Mouse (Mus musculus): ENCODE measurements around the gene Ubxn10. TPM values are rescaled to one million over a fixed set of nuclear protein-coding genes. Genes with fewer than 3 reads are reported as not detected.

Gene Ubxn10
- total RNA-seq, 2 experiments from 2014 or later, result 0.20 to 0.28 TPM

GRCm38 (mm10) chr4:138700184-138700982 lies 36.6 kb downstream of the Ubxn10 start:
- DNase-seq, result peak; percentile 46

GRCm38 (mm10) chr4:138698296-138698695 lies 38.7 kb downstream of the Ubxn10 start:
- DNase-seq, result no peak

GRCm38 (mm10) chr4:138697166-138697860 lies 39.7 kb downstream of the Ubxn10 start:
- DNase-seq, result no peak

DNA sequence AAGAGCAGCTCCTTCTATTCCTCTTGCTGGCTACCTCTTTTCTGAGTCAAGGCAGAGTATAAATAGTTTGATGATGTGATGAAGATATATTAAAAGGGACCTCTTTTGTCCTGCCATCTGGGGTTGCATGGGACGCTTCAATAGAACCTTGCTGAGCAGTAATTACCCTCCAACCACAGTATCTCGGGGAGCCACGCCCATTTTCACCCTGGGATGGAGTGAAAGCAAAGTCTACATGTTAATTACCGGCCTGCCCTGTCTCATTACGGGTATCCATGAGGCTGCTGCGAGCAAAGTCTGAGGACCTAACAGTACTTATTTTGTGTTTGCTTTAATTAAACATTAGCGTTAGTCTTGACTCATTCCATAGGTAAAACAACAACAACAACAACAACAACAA lies 40.2 kb downstream of the Ubxn10 start:
- no peak for DNase-seq

DNA sequence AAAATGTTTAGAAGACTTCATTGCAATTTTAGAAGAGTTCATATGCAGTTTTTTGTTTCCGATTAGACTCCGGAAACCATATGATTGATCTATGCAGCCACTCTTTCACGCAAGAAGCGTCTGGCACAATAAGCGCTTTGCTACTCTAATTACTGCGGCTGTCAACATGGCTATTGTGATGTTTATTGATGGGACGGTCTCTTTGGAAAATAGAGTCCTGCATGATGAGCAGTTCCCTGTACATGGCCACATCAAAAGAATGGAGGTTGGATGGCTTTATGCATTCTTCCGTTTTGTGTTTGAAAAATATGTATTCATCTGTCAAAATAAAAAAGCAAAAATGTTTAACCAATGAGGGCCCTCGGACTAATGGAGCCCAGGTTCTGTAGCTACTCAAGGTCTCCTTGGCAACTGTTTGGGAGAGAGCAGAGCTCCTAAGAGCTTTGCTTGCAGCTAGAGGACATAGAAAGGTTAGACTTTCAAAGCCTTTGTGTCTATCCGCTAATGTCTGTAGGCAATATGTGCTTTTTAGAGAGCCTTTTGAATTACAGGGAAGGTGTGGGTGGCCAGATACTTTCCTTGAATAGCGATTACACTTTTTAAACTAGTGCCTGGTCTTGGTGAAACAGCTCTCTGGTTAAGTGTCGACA lies 43.8 kb downstream of the Ubxn10 start:
- no peak for DNase-seq

DNA sequence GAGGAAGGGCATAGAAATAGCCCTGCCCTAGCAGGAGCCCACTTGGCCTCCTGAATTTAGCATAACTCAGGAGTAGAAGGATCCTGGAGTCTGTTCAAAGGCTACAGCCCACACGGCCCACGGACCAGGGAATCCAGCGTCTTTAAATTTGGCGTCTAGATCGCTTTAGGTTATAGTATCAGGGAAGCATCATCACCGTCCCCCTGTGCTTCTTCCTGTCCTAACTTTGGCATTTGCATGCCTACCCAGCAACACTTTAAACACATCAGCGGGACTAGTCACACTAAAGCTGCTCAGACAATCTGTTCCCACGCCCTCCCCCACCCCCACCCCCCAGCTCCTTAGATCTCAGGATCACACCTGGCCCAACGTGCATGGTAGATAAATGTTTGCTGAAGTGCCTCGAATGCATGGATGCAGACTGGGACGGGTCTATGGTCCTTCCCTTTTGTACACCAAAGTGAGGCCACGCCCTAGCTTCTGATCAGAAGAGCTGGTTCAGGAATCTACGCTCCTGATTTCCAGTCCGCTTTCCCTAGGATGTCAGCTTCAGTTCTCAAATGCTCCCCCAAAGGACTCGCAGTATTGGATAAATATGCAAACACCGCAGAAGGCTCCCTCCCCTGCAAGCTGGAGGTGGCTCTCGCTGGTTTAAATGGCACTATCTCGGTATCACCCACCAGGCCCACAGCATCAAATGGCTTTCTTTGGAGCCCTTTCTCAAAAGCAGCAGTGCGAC lies 45.4 kb downstream of the Ubxn10 start:
- no peak for DNase-seq

DNA sequence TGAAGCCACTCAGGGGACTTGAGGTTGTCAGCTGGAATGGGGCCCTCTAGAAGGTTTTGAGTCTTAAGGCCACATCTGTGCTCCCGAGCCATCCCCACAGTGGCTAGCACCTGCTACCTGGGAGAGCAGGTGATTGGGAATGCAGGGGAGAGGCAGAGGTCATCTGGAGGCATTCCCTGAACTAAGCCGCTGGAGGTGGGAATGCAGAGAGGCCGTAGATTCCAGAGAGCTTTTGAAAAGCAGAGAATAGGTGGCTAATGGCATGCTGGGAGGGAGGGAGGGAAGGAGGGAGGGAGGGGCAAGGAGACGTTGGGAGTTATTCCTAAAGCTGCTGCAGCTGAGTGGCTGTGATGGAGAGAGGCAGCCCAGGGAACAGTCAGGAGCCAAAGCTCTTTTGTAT lies 46.4 kb downstream of the Ubxn10 start:
- DNase-seq, result no peak

DNA sequence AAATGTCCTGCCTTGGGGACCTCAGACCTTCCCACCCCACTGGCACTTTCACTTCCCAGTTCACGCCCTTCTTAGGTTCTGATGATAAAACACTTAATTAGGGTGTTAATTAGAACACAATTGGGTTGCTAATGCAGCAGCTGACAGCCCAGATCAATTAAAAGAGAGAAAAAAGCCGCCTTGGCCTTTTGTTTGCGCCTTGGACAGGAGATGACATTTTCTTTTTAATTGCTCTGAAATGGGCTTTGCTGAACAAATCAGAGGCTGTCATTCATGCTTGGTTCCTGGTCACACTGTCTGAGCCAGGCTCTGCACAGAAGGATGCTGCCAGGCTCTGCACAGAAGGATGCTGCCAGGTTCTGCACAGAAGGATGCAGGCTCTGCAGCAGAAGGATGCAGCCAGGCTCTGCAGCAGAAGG lies 47.9 kb downstream of the Ubxn10 start:
- no peak for DNase-seq

DNA sequence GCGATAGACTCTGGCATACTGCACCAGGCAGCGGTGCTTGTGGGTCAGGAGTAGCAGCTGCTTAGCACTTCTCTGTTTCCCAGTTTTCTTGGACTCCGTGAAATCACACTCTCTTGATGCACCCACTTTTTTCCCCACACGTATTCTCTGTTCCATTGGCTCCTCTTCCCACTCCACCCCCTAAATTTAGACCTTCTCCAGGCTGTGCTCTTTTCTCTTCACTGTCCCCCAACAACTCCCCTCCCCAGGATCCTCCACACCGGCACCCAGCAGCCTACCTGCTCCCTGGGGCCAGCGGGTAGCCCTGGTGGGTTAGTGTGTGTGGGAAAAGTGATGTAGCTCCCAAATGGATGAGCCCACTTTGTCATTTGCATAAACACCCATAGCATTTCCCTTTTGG lies 51.2 kb downstream of the Ubxn10 start:
- DNase-seq, result no peak

- no peak for DNase-seq
Observed at GRCm38 (mm10) chr4:138682760-138683159, 54.2 kb downstream of the Ubxn10 start.

DNA sequence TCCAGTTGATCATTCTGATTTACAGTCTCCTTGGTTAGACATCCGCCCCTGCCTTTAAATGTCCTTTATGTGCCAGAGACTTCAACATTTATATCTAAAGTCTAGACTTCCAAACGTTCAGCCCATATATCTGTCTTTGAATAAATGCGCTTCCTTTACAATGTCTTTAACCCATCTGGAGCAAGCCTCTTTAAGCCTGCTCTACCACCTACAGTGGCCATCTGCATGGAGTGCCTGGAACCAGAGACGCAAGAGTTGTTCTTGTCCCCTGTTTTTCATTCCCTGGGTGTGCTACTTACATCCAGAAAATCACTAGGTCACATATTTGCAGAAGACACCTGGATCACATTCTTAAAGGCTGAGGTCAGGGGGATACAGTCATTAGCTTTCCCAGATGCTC lies 56.8 kb downstream of the Ubxn10 start:
- no peak for DNase-seq

DNA sequence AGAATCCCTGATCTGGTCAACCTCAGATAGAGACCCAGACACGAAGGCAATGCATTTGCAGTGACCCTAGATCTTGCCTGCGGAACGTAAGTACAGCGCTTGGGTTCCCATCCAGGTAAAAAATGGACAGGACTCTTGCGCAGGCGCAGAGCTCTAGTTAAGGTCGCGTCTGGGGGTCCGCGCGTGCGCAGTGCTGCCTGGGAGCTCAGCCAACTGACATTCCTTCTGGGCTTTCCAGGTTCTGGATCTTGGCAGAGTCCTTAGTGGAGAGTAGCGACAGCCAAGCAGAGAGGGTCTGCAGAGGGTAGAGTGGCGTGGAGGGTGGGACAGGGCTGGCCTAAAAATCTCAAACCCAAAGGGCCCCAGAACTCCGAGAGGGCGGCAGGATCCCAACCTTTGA lies 59.4 kb downstream of the Ubxn10 start:
- no peak for DNase-seq

GRCm38 (mm10) chr4:138676480-138676879 lies 60.5 kb downstream of the Ubxn10 start:
- no peak for DNase-seq

- DNase-seq, result no peak
Observed at GRCm38 (mm10) chr4:138672160-138672559, 64.8 kb downstream of the Ubxn10 start.

DNA sequence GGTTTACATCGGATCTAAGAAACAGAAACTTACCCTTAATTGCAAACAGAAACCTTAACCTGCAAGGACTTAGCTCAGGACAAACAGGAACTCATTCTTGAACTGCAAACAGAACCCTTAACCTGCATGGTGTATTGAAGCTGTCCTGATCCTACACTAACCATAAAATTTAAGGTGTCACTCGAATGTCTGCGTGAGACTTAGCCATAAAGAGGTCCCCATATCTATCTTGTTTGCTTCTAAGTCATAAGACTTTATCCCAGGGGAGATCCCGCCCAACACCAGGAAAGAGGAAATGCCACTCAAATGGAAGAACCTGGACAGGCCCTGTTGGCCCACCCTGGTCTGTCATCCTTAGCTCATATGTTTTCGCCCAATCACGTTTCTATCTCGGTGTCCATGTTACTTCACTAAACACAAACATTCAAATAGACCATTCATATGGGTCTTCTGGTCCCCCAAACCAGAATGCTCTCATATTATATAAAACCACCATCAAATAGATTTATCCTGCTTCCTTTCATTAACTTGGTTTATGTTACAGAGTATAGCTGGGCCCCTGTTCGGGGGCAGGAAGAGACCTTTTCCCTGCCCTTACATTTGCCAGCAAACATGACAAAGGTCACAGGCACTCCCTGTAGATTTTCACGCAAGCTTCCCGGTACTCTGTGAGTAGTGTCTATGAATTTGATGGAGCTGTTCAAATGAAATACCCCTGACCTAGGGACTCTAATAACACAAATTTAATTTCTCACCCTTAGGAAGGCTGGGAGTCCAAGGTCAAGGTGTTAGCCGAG lies 66.7 kb downstream of the Ubxn10 start:
- DNase-seq, result no peak

DNA sequence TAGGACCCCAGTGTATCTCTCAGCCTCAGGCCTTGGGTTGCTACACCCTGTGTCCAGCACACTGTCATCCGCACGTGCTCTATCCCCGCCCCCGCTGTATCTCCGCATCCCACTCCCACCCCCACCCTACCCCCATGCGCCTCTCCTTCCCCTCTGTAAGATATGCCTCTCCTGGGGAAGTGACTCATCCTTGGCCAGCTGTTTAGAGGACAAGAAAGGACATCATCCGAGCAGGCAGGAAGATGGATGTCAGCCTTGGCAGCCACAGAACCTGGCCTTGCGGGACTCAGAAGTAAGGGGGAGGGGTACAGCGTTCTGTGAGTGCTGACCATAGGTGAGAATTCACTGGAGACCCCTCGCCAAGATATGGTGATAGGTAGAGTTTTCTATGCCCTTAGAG lies 70.4 kb downstream of the Ubxn10 start:
- no peak for DNase-seq

- no peak for DNase-seq
Observed at GRCm38 (mm10) chr4:138659936-138660602, 76.9 kb downstream of the Ubxn10 start.

Measured in gastrocnemius, postnatal 10 days (tissue).